Mouse (Mus musculus) erythroid progenitor cell, adult 5-6 weeks (primary cell): ENCODE data around the gene Gpr35. TPM values are rescaled to one million over a fixed set of nuclear protein-coding genes. Genes with fewer than 3 reads are reported as not detected.

Experiments
- ATAC-seq: replicated peaks from 2 replicates; pipeline ENCODE4 v1.8.0; 2016; ENCODE audit warnings: moderate number of reproducible peaks, mild to moderate bottlenecking, moderate TSS enrichment, inconsistent platforms; ENCODE audit not compliant: poor library complexity, low FRiP score, severe bottlenecking
- total RNA-seq, 2 experiments: library from RNA; stranded (forward) in 1 of 2; stranded (reverse) in 1 of 2; fragments of 150-400 nt in 1 of 2; fragments of 186-747, 209-891 nt in 1 of 2; gene quantifications; 2 replicates each; pipeline versions ENCODE4 v1.2.3 to v1.2.4; 2015 to 2017; ENCODE audit warnings: low replicate concordance in 2 of 2

Gene Gpr35
- total RNA-seq, 2 experiments from 2014 or later, result 6.3 TPM; not detected in 1

DNA sequence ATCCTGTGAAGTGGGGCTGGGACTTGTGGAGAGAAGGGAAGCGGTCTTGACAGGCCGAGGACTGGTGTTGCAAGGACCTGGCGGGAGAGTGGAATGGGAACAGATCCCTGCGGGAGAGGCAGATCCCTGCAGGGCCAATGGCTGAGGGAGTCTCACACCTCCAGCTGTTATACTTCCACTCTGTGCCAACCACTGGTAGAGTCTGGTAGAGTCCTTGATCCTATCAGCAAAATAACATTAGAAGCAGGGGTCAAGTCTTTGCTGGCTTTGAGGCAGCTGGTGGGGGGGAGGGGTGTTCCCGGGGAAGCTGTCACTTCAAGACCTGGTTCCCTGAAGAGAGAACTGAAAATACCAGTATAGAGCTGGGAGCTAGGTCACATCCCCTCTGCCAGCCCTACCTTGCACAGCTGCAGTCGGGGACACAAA, 25.5 kb downstream of the Gpr35 start:
- no peak for ATAC-seq

DNA sequence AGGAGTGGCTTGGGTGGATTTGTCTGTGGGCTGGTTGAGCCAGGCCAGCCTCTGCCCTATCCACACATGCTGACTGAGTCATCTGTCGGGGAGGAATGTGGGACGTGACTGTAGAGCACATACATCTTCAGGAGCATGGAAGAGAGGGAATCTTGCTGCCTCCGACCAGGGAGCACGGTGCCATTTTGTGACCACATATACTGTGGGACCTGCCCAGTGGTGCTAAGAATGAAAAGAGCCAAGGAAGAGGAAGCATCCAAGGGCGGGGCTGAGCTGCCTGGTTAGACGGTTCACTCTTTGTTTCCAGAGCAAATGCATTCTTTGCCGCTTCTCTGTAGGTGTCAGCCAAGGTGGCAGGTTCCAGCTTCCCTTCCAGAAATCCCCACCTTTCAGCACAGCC, 28.0 kb downstream of the Gpr35 start:
- ATAC-seq, result no peak

DNA sequence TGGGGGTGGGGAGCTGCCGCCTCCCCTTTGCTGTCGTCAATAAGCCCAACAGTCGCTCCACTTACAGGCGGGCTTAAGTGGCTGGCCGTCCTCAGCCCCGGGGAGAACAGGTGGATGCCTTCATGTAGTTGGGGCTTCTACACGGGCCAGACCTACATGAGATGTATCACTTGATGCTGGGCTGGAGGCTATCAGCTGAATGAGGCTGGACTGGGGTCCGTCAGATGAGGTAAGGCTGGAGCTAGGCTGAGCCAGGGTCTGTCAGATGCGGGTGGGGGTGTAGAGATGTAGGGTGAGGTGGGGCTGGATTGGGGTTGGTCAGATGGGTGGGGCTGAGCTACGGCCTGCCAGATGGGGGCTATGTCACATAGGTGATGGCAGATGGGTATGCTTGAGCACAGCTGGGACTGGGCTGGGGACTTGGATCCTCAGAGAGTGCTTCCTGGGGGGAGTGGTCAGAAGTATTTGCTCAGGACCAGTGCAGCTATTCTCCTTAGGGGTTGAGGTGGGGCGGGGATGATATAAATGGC, 28.5 kb downstream of the Gpr35 start:
- ATAC-seq, result no peak

DNA sequence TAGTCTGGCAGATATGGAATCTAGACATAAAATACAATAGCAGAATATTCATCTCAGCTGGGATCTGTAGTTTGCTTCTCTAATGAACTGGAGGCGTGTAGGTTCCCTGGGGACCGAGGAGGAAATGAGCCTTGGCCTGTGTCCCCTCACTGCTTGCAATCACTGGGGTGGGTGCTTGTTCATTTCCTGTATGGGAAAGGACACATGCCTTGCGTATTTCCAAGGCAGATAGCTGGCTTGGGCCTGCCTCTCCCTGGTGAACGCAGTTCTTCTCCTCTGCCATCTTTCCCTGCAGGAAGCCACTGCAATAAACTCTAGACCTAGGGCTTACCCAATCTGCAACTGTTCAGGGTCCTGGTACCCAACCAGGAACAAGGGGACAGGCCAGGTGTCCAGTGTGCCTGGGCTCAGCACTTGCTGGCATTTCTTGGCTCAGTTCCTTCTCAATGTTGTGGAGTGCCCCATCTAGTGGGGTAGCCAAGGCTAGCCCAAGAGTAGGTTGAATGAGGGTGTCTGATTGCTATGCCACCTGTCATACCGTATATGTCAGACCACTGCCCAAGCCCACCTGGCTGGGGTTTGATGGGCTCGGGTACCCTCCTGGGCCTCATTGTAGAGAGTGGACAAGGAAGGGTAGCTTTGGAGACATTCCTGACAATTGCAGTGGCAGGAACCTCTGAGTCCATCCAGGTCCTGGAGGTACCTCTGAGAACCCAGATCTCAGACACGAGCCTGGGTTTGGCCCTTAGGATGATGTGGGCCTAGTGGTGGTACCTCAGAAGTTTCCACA, 30.6 kb downstream of the Gpr35 start:
- no peak for ATAC-seq

DNA sequence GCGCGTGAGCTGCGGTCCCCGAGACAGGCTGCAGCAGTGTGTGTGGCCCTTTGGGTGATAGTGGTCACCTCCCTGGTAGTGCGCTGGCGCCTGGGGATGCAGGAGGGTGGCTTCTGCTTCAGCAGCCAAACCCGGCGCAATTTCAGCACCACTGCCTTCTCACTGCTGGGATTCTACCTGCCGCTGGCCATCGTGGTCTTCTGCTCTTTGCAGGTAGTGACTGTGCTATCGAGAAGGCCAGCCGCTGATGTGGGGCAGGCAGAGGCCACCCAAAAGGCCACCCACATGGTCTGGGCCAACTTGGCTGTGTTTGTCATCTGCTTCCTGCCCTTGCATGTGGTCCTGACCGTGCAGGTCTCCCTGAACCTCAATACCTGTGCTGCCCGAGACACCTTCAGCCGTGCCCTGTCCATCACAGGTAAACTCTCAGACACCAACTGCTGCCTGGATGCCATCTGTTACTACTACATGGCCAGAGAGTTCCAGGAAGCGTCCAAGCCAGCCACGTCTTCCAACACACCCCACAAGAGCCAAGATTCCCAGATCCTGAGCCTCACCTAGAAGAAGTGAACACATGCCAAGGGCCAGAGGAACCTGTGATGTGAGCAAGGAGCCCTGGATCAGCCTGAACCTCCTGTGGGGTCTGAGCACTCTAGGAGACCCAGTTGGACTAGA, 32.4 kb downstream of the Gpr35 start:
- no peak for ATAC-seq

DNA sequence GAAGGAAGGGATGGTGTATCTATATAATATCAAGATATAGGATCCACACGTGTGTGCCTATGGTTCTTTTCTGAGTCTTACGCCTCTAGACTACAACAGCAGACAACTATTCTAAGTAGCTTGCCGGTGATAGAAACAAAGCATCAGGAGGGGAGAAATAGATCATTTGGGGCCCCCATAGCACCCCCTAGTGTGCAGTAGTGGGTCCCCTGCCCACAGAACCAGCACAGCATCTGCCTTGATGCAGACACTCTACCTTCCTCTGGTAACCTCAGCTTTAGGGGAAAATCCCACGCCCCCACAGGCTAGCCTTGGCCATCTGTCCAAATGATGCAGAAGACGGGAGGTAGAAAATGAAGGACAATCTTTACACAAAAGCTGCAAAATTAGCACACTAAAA, 34.3 kb downstream of the Gpr35 start:
- ATAC-seq, result no peak

DNA sequence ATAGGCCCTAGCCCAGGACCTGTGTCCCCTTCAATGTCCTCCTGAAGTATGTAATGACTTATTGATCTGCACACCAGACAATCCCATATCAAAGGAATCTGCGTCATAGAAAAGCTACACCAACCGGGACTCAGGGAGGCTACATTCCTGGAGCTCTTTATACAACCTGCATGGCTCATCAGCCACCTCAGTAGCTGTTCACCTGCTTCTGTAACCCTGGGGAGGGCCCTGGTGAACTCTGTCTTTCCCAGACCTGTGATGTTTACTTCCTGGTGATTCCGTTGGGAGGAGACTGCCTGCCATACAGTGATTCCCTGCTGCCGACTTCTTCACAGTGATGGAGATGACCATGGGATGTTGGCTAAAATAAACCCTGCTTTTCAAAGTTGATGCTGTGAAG, 38.2 kb downstream of the Gpr35 start:
- no peak for ATAC-seq

DNA sequence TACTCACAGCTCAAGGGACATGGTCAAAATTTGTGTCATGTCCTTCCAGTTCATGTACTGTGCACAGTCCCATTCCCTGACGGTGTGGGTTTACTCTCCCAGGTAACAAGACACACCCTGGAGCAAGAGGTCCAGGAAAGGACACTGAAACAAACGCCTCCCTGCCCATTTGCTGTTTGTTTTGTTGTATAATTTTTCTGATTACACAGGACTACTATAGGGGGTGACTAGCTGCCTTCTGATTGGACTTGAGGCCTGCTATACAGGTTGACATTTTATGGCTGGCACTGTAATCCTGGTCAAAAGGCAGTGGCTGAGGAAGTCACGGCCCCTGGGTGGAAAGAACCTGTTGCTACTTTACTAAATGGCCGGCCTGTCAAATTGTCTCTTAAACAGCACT, 39.2 kb downstream of the Gpr35 start:
- no peak for ATAC-seq

DNA sequence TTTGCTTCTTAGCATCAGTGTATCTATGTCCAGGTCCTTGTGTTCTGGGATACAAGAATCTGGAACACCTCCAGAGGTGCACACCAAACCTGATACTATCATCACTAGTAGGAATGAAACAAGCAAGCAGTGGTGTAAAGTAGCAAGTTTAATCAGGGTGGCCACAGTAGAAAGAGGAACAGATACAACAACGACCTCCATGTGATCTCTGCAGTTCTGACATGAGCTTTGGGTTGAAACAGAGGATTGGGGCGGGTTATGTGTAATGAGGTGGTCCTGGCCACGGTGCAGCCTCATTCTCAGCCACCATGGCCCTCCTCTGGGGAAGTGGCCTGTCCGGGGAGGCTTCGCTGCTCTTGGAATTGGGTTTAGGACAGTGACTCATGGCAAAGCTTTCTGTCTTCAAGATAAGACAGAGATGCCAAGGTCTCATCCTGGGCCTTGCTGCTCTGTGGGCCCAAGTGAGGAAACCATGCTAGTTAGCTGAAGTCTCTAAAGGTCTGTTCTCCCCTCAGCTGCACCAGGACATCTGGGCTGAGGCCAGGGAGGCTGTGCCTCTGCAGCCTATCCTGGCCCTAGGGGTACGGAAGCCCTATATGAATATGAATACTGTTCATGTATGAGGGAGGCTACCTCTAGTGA, 41.7 kb downstream of the Gpr35 start:
- ATAC-seq, result no peak

DNA sequence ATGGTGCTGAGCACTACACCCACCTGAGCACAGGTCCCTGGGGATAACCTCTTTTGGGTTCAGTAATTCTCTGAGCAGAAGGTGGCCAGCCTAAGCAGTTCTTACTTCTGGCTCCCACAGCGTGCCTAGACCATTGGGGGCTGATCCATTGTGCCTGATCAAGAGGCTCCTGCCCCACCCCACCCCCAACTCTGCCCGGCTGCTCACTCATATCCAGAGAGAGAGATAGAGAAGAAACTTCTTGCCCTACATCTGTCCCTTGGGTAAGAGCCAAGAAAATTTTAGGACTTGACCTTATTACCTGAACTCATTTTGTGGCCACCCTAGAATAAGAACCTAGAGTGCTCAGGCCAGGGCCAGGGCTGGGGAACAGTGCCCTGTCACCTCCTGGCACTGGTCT, 42.2 kb downstream of the Gpr35 start:
- no peak for ATAC-seq

DNA sequence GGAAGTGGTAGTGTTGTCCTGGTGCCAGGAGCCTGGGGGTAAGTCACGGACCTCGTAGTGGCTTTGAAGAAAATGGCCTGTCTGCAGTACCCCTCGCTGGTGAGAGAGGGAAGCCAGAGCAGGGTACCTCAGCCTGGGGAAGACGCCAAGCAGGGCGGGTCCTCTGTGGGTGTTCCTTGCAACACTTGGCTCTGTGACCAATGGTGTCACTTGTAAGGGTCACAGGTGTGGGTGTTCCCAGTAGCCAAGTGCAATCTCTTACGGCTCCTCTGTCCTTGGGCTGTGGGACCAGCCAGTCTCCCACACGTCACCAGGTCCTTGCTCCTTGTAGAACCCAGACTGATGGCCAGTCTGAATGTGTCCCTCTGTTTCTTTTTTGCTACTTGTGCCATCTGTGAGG, 55.4 kb downstream of the Gpr35 start, which contains the start of gene Aqp12:
Gene Aqp12 (plus strand): TSS at position 274 of the 400 bp plus-strand sequence.
- ATAC-seq, result no peak

DNA sequence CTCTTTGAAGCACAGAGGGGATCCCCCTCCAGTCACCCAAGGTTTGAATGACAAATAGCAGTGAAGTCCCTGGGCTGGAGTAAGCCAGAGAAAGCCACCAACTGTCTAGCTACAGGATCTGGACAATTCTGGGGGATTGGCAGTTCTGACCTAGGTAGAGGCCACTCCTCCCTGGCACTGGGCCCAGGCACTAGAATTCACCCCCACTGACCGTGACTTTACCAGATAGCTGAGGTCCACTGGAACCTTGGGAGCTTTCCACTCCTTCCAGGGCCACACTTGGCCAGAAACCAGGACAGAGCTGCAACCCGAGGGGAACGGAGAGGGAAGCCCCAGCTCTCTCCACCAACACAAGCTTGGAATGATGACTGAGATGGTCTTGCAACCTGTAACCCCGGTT, 58.5 kb downstream of the Gpr35 start:
- ATAC-seq, result no peak

DNA sequence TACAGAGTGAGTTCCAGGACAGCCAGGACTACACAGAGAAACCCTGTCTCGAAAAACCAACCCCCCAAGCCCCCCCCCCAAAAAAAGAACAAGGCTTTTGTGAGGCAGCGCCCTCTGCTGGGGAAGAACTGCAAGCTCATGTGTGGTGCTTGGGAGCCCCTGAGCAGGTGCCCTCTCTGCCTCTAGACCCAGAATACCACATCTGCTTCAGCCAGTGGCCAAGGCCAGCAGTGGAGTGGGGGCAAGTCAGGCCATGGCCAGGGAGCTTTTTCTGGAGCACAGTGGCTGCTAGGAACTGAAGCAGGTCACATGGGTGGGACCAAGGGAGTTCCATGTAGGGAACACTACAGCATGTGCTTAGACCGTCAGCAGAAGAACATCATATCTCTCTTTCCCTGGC, 60.1 kb downstream of the Gpr35 start:
- ATAC-seq, result no peak

DNA sequence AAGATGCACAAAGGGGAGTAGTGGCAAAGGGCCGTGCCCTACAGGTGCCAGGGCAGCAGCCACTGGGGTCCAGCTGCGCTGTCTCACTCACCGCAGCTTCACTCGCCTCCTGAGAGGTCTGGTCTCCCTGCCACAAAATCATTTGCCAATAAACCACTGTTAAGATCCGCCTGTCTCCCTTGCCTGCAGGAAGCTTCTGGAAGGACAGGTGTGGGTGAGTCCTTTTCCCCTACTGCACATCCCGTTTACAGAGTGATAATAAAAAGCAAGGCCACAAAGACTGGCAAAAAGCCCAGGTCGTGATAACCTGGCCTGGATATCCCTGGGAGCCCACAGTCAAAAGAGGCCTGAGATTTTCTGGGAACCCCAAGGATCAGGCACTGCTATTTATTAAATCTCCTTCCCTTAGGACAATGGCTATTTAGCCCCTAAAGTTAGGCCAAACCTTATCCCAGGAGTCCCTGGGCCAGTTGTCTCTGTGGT, 61.5 kb downstream of the Gpr35 start:
- ATAC-seq, result no peak

DNA sequence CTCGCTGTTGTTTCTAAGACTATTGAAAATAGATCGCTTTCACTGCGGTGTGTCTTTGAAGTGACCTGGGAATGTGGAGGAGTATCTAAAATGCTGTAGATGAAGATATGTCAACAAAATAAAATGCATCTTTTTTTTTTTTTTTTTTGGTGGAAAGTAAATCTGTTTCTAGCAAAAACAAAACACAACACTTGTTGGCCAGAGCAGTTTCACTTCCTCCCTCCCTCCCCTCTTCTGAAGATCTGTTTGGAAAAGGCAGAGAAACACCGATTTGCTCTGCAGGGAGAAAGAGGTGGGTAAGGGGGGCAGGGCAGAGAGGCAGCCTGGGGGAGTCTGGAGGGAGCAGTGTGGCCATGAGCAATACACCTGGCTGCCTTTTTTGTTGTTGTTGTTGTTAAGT, 62.7 kb downstream of the Gpr35 start:
- no peak for ATAC-seq

DNA sequence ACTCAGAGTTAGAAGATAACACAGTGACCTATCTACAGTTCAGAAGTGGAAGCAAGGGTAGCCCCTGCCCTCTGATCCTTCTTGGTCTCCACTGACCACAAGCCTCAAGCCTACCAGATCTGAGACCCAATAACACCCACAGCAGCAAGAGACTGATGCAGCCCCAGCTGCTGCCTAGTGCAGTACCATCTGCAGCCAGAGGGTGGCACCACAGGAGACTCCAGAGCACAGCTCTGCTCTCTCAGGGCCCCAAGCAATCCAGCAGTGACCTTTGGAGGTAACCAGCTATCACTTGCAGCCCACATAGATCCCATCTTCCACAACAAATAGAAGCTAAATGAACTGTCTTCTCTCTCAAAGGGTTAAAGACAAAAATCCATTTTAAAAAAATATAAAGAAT, 63.8 kb downstream of the Gpr35 start:
- ATAC-seq, result 0 out of 2 replicates have a peak, but pooled peaks have one; percentile 52

DNA sequence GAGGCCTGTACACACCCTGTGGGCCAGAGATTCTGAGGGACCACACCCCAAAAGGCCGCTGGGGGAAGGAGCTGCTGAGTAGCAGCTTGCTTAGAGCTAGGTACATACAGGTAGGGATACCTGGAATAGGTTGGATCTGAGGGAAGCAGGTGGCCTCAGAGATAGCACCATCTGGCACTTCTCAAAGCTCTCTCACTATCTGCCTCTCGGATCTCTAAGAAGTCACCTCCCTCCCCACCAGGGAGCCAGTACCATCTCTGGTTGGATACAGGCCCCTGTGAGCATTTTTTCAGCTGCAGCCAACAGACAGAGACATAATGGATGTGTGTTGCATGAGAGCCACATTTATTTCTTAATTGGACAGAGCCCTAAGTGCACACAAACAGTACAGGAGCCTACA, 64.5 kb downstream of the Gpr35 start:
- ATAC-seq, result no peak

DNA sequence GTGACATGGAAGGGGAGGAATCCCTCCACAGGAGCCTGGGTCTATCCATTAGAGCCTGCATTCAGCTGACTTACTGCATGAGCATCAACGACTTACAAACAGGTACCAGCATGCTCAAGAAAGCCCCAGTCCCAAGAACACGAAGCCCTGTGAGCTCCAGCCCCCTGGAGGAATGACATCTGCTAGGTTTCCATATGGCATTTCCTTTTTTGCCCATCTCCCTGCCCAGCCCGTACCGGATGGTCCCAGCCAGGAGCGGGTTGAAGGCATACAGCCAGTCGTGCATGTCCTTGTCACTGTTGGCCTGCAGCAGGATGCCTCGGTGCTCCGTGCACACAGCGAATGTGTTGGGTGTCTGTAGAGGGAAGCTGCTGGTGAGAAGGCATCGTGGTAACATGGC, 68.1 kb downstream of the Gpr35 start:
- ATAC-seq, result no peak

DNA sequence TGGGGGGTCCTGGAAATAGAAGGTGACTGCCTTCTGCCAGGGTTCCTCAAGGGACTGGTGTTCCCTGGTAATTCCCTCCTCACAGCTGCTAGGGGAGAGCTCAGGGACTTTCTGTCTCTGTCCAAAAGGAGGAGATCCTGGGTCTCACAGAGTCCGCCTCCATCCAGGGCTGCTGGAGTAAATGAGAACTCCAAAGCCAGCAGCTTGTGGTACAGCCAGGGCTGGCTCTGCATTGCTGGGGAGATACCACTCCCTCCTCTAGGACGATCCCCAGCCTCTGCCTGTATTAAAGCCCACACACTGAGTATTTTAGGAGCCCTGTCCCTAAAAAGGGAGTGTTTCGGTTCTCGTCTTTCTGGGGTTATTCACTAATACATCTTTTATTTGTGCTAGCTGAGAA, 69.9 kb downstream of the Gpr35 start:
- no peak for ATAC-seq

DNA sequence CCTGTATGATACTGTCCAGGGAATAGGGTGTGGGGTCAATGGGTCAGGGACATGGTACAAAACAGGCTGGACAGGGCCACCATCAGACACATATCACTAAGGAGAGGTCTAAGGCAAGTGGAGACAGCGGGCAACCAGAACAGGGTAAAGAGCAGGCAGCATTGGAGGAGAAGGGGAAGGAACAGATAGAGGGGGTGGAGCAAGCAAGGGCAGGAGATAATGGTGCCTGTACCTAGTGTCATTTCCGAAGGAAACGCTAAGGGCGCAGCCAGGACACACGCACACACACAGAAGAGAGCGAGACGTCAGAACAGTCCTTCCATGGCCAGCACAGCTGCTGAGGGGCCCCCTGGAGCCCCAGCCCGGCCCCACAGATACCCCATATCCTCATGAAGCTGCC, 75.9 kb downstream of the Gpr35 start:
- ATAC-seq, result no peak

DNA sequence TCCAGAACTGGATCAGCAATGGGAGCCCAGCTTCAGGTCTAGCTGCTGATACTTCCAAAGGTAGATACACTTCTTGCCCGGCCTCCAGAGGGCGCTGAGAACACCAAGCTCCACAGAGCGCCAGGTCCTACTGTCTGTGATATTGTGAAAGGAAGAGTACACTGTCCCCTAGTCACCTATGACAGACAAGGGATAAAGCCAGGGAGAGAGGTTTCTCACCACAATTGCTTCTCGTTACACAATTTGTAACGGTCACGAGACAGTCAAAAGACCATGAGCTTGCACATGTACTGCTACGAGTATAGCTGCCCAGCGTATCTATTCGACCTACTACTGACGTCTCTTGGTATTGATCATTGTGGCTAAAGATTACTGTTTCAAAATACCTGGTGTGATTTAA, 78.7 kb downstream of the Gpr35 start:
- ATAC-seq, result no peak
